Mouse (Mus musculus) layer of hippocampus, postnatal 10 days (tissue): ENCODE results near the gene Gm10134. TPM values are rescaled to one million over a fixed set of nuclear protein-coding genes. Genes with fewer than 3 reads are reported as not detected.

Experiments used
- DNase-seq, 2 experiments: peaks; one replicate each; pipeline ENCODE4 v3.0.0; 2021; ENCODE audit warnings: low spot score in 2 of 2
- total RNA-seq, 2 experiments: library from RNA; stranded (reverse); gene quantifications; 2 replicates each; pipeline ENCODE4 v1.2.3; 2021

Gm10134 gene
- total RNA-seq, 2 experiments from 2014 or later = 1.2 TPM; not detected in 1

DNA sequence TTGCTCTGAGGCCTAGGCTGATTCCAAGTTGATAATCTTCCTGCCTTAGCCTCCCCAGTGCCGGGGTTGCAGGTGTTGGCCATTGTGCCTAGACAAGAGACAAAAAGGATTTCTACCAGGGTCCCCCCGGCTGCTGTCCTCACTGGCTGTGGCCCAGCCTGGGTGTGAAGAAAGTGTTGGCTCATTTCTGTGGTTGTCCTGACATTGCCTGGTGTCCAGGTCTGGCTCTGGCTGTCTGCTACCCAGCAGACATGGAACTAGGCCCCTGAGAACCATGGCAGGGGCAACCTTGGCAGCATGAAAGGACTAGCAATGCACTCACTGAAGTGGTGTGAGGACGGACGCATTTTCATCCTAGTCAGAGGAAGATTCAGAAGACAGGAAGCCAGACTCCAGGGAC is 24.0 kb downstream of the Gm10134 start:
- no peak for DNase-seq

DNA sequence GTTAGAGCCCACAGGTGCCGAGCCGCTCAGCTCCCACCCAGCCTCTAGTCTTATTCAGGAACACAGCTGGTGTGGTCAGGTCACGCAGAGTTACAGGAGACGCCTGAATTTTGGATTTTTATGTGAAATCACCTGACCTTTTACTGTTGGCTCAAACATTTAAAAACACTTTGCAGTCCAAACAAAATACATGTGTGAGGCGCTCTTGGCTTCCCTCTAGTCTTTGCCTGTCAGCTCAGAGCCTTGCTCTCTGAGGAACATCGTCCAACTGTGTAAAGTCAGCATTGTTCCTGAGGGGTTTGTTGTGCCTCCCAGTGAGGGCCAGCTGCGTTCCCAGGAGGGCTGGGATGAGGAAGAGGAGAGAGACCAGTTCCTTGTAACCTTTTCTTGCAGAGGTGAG is 24.4 kb downstream of the Gm10134 start:
- DNase-seq = no peak

DNA sequence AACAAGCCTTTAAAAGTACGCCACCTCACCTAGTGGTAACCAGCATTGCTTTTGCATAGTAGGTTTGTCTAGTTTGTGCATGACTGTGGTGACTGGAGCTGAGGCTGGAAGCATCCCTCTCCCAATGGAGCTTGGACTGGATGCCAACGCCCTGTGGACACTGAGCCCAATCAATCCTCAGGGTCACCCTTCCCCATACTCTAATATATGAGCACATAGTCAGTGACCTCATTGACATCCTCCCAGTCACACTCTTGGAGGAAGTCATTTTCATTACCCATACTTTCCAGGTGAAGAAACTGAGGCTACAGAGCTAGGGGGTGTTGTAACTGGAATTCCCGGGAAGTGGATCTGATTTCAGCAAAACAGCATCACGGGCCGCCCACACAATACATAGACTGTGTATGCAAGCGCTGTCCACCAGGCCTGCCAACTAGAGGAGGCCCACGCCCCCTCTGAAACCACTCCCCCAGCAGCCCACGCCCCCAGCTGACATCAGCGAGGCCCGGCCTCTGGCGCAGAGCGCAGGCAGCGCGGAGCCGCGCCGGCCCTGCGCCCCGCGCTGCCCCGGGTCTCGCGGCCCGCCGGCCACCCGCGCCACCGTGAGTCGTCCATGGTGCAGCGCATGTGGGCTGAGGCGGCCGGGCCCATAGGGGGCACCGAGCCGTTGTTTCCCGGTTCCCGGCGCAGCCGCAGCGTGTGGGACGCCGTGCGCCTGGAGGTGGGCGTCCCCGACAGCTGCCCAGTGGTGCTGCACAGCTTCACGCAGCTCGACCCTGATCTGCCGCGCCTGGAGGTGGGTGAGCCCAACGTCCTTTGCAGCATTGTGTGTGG is 27.3 kb downstream of the Gm10134 start:
- peak; percentile 82 to 84 for DNase-seq

DNA sequence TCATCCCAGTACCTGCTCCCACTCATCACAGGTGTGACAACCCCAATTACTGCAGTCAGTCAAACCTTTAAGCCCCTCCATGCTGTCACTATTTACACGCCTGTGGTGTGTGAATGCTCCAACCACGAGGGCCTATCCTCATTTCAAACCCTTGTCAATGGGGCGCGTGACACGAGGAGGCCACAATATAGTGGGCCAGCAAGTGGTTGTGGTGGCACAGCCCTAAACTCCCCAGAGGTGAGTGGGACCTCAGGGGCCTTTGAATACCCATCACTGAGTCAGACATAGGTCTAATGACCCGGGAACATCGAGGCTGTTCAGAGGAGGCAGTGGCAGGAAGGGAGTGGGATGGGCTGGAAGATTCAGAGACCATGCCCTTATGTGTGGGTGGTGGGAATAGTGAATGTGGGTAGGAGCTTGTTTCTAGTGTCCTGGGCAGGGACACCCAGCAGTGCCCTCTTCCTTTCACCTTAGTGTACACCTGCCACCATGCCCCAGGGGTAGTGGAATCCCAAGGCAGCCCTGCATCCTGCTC is 28.1 kb downstream of the Gm10134 start:
- peak in 1 of 2 experiments; percentile 34 for DNase-seq

DNA sequence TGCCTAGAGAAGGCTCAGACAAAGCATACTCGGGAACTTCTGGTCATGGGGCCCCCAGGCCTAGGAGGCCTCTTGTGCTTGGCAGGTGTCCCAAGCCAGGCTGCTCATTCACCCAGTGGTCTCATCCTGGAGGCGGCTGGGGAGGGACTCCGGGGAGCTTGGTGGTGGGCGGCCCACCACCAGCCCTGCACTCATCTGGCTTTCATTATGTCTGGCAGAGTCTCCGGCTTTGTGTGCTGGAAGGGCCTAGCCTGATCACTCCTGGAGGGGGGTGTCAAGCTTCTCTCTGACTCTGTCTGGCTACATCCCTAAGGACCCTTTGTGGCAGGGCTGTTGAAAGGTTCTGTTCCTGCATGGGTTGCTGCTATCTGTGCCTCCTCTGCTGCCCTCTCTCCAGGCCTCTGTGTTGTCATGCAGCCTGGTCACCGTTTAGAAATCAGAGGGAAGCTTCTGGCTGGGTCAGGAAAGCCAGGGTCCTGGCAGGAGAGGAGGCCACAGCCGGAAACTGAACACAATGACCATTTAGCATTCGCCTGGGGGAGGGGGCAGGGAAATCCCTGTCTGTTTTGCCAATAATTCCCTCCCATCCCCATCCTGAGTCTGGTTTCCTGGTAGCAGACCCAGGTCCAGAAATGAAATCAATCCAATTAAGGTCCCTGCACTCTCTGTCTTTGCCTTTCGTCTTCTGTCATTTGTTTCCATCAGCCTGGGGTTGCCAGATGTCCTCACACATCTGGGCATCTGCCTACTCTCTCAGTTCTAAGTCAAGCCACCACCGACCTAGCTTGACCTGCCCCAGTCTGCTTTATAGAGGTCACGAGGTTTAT is 28.8 kb downstream of the Gm10134 start:
- peak in 1 of 2 experiments; percentile 56 for DNase-seq

DNA sequence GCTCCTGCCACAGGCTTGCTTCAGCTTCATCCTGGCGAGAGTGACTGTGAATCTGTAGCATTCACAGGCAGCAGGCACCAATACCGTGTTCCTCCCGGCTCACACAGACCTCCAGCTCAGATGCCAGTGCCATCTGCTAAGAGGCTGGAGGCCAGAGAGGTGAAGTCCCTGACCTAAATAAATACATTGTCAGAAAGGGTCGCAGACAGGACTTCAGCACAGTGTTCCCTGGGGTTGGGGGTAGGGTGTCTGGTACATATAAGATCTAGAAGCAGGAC is 29.3 kb downstream of the Gm10134 start:
- no peak for DNase-seq

DNA sequence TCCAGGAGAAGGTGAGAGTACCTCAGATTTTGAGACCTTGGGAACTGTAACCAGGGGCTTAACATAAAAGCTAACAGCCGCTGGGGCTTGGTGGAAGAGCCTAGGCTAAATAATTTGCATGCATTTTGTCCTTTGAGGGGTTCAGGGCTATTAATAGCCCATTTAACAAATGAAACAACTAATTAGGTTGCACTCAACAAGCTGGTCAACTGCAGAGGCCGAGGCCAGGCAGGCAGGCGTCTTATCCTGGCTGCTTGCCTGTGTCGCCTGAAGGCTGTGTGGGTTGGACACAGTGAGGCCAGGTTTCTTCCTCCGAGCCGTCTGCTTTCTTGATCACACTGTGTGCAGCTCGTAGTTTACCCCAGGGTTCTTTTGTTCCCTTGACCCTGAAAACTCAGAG is 29.8 kb downstream of the Gm10134 start:
- peak in 1 of 2 experiments; percentile 66 for DNase-seq

DNA sequence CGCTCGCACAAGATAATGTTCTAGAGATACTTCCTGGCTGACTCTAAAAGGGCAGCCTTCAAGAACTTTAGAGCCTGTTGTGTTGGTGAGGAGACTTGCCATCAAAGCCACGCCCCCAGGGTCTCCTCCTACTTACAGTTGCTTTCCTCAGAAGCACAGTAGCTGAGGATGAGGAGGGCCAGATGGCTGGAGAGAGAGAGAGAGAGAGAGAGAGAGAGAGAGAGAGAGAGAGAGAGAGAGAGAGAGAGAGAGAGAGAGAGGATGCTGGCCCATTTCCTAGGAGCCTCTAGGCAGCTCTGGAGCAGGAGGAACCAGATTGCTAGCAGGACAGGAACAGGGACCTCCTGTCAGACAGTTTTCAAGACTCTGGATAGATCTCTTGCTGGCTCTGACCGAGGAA is 30.3 kb downstream of the Gm10134 start:
- DNase-seq = peak in 1 of 2 experiments; percentile 26

DNA sequence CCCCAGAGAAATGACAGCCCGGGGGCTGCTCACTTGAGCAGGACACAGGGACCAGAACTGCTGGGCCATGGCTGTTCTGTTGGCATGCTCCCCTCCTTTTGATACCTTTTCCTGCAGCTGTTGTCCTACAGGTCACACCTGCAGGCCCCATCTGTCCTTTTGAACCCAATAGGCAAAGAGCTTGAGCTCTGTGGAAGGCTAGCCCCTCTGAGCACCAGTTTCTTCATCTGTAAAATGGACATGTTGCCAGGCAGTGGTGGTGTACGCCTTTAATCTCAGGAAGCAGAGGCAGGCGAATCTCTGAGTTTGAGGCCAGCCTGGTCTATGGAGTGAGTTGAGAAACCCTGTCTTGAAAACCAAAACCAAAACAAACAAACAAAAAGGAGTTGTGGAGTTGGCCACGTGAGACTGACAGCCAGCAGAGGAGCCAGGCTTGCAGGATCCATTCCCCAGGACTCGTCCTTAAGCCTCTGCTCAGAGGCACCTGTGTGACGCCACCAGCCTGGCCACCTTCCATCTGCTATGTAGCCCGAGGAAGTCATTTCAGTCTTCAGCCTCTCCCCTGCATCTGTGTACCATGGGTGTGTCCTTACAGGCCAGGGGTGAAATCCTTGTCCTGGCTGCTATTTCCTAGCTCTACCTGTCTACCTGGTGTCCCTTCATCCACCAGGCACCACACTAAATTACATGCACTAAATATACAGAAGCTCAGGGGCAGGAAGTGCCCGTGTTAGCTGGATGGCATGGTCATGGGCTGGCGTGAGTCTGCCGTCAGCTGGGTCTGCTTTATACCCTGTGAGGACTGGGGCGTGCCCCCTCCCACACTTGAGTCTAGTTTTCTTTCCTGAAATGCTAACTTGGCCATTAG is 31.1 kb downstream of the Gm10134 start:
- DNase-seq = peak in 1 of 2 experiments; percentile 17

DNA sequence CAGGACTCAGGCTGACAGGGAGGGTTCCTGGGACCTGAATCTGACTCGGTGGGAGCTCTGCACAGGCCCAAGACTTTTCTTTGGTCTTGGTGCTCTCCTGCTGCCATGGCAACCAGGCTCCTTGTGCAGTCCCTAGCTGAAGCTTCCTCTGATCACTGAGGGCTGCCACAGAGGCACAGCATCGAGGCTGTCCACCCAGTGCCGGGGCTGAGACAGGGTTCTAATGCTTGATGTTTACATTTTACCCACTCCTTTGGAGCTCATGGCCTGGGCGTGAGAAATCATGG is 31.7 kb downstream of the Gm10134 start:
- DNase-seq = peak in 1 of 2 experiments; percentile 39

DNA sequence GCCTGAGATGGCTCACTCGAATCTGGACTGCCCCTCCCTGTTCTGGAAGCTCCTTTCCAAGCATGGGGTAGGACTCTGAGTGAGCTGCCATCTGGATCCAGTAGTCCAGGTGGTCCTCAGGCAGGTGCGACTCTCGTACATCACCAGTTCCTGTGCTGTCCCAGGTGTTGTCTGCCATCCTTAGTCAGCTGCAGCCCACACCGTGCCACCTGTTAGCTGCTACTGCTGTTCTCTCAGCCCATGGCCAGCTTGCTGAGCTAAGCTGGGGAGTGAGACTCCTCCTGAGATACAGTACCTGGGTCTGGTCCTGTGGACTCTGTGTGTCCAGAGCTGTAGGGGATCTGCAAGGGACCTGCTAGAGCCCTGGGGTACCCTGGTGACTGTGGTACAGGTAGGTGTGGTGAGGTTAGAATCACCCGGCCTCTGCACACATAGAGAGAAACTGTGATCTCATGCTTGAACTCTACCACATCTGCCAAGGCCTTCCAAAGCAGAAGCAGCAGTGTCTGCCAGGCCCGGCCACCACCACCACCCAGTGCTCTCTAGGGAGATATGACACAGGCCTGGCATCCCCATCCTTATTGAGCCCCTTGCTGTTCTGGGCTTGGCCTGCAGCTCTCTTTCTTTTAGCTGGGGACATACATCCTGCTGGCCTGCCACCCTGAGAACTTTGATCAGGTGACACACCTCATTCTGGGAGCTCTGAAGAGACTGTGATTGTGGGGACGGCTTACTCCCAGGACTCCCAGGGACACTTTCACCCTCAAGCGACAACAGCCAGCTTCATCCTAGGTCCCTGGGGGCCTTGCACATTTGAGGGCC is 32.3 kb downstream of the Gm10134 start:
- DNase-seq = peak in 1 of 2 experiments; percentile 19

DNA sequence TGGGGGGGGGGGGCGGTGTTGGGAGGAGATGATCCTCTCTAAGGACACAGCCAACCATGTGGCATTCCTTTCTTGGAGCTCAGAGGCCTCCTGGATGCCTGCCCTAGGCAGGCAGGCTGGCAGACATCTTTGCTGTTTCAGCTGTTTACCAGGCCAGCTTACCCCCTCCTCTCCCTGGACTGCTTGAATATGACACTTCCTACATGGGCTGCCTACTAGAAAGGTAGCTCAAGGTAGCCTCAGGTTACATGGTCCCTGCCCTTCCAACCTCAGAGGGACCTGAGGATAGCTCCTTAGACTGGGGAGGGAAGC is 32.9 kb downstream of the Gm10134 start:
- DNase-seq = peak in 1 of 2 experiments; percentile 49

DNA sequence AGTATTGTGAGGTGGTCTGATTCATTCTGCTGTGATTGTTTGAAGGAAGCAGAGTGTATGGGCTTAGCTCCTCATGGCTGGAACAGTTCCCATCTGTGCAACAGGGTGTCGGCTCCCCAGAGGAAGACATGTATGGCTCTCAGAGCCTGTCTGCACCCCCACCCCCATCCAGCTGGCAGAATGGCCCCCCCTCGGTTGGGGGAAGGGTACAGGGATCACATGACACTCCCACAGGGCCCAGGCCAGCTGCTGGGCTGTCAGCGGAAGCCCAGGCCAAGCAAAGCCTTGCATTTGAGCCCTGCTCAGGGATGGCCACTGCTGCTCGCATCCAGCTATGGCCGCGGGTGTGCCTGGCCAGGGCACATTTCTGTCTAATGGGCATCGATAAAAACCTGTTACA is 33.3 kb downstream of the Gm10134 start:
- DNase-seq = peak in 1 of 2 experiments; percentile 78

DNA sequence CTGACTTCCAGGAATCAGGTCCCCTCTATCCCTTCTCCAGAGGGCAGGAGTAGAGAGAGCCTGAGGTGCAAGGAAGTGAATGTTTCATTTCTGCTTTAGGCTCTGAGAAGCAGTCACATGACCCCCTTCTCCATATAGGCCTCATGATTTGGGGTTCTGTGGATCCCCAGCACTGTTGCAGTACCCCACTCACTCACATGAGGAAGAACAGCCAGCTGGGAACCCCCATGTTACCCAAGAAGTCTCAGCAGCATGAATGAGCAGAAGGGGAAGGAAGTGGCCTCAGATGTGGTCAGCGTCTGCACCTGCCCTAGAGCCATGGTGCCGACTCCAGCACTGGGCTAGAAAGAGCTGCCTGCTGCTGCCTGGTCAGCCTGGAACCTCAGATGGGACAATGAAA is 34.1 kb downstream of the Gm10134 start:
- no peak for DNase-seq

DNA sequence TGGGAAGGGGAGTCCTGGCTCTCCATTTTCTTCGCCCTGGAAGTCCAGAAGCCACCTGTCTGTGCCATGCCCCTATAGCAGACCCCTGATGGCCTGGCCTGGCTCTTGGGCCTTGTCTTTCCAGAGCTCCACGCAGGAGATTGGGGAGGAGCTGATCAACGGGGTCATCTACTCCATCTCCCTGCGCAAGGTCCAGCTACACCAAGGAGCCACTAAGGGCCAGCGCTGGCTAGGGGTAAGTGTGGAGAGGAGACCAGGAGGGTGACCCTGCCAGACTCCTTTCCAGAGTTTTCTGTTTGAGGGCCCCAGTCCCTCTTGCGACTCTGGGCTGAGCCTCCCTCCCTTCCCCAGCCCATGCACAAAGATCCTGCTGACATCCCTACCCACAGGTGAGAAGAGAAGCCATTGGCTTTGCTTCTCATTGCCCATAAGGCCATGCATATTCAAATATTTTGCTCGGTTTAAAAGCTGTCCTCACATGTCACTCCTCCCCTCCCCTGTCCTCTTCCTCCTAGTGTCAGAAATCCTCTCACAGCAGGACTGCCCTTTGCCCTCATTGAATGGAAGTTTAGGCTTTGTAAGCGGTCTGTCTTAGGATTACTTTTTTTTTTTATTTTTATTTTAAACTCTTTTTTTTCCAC is 34.8 kb downstream of the Gm10134 start:
- DNase-seq = no peak

DNA sequence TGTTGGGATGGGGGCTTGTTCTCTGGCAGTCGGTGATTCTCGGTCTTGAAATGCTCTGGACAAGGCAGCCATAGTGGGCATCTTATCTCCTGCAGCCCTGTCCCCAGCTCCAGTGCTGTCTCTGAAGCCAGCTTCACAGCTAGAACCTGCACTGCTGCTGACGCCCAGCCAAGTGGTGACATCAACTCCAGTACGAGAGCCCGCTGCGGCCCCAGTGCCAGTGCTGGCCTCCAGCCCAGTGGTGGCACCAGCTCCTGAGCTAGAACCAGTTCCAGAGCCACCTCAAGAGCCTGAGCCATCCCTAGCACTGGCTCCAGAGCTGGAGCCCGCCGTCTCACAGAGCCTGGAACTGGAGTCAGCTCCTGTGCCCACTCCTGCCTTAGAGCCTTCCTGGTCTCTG is 38.0 kb downstream of the Gm10134 start:
- peak in 1 of 2 experiments; percentile 75 for DNase-seq

DNA sequence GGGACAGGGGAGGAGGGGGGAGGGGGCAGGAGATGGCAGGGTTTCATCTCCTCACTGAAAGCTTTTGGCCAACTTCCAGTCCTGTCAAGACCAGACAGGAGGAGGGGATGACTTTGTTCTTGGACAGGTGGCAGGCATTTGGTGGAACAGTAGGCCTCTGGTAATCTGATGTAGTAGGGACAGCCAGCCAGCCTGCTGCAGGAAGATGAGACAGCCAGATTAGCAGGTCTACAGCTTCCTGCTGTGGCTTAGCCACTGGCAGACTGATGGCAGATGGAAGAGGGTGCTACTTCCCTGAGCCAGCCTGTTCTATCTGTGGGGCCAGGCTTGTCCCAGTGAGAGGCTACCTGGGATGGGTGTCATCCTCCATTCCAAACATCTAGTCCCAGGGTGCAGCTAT is 40.1 kb downstream of the Gm10134 start:
- peak in 1 of 2 experiments; percentile 35 for DNase-seq

DNA sequence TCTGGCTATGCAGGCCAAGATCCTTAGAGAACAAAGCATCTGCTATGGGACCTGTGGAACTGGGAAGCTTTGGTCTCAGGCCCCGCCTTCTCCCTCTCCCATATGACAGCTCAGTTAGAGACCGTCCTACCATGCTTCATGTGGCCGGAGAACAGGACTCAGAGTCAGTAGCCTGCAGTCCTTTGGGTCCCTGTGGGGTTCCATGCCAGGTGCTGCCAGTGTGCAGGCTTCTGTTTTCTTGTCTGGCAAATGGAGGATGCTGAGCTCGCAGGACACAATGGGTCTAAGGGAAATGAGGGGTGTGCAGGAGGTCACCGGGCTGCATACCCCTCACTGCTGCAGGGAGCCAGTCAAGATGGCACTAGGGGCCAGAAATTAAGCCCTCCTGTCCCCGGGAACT is 40.7 kb downstream of the Gm10134 start:
- DNase-seq = no peak

DNA sequence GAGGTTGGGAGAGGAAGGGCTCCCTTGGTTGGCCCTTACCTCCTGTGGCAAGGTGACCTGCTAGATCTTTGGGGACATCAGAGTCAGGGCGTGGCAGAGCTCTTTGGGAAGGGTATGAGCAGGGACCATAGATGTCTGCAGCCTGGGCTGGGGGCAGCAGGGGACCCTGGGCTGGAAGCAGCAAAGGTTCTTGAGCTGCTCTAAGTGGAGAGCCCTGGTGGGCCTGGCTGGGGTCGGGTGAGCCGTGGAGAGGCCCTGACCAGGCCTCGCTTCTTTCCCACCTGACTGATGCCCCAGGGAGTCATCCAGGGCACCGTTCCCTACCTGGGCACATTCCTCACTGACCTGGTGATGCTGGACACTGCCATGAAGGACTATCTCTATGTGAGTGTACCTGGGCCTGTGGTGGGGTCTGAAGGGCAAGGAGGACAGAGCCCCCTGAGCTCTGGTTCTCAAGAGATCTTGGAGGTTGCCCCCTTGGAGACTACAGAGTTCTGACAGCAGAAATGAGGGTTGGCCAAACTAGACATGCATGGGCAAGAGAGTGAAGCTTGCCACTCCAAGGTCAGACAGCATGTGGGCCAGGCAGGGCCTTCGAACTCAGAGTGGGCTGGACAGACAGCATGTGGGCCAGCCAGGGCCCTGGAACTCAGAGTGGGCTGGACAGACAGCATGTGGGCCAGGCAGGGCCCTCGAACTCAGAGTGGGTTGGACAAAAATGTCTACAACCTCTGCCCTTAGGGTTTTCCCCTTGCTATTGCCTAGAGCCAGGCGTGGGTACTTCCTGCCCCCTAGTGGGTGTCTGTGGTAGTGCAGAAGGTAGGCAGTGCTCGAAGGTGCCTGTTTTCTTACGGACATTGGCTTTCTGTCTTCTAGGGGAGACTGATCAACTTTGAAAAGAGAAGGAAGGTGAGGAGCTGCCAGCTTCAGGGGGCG is 41.6 kb downstream of the Gm10134 start:
- DNase-seq = peak; percentile 89
